Mouse (Mus musculus) macrophage (primary cell): ENCODE measurements around the gene Txnrd1. TPM values are rescaled to one million over a fixed set of nuclear protein-coding genes. Genes with fewer than 3 reads are reported as not detected.

ENCODE experiments used
- H3K27ac ChIP-seq: fragments of 350-480 bp; formaldehyde crosslinking; 2 replicates; pipeline ENCODE4 v1.9.0; 2021
- H3K36me3 ChIP-seq: fragments of 350-480 bp; formaldehyde crosslinking; 2 replicates; pipeline ENCODE4 v1.9.0; 2021; ENCODE audit errors: inconsistent target
- H3K4me3 ChIP-seq: fragments of 350-480 bp; formaldehyde crosslinking; 2 replicates; pipeline ENCODE4 v1.9.0; 2021; ENCODE audit errors: inconsistent target
- H3K79me2 ChIP-seq: fragments of 350-480 bp; formaldehyde crosslinking; 2 replicates; pipeline ENCODE4 v1.9.0; 2021; ENCODE audit errors: inconsistent target
- WGBS: methylation state at CpG from one replicate; pipeline ENCODE4 v1.1.7; 2026; ENCODE audit warnings: inconsistent platforms; ENCODE audit not compliant: missing documents; 5-methylcytosine and 5-hydroxymethylcytosine counted together
- polyA plus RNA-seq: library from polyadenylated mRNA; stranded (reverse); fragments of 250-400 nt; gene quantifications from 3 replicates; pipeline ENCODE4 v1.2.4, GENCODE M21; 2018; ENCODE audit warnings: inconsistent platforms

Gene Txnrd1
- polyA plus RNA-seq, 1 experiment from 2014 or later = 96.0 TPM

DNA sequence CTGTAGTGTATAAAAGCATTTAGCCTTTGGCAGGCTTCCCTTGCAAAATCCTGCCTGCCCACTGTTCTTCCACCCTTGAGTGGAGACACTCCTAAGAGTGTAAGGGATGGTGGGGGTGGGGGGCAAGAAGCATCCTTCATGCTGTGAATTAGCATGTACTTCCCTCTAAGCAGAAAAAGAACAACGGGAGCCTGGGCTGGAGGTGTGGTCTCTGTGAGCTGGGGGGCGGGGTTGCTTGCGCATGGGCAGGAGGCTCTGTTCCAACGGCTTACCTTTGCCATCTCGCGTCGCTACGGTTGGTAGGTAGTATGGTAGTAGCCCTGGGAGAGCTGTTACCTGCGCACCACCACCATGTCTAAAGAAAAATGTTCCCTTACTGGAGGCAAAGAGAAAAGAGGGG lies 32.6 kb downstream of the Txnrd1 start, which contains the start of gene Eid3:
Gene Eid3 (plus strand): TSS at position 271 of the 400 bp plus-strand sequence.
- Histone ChIP-seq H3K27ac (no peak within 1 kb of the TSS), H3K4me3 (no peak within 1 kb of the TSS), H3K79me2 (peaks cover 100% of the 10 kb centered on the region), H3K36me3 (peaks cover 16% of the 10 kb centered on the region; the same call in 1 of the 2 replicates)
- 17% methylated on average over 9 of the region's 9 CpGs for WGBS

DNA sequence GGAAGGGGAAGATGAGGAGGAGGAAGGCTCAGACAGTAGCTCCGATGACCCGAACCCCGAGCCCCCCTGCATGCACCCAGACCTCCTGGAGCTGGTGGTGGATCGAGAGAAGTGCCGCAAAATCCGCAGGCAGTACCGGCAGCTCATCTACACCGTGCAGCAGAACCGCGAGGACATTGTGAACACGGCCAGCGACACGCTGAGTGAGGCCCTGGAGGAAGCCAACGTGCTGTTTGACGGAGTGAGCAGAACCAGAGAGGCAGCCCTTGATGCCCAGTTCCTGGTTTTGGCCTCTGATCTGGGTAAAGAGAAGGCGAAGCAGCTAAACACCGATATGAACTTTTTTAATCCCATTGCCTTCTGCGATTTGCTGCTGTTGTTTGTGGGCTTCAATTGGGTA lies 33.1 kb downstream of the Txnrd1 start:
- no peak overlapping the region for H3K27ac ChIP-seq
- H3K4me3 ChIP-seq = no peak overlapping the region
- peaks cover 16% of the 10 kb centered on the region; the same call in 1 of the 2 replicates for H3K36me3 ChIP-seq
- WGBS = 34% methylated on average over 18 of the region's 18 CpGs
- peaks cover 100% of the 10 kb centered on the region for H3K79me2 ChIP-seq

DNA sequence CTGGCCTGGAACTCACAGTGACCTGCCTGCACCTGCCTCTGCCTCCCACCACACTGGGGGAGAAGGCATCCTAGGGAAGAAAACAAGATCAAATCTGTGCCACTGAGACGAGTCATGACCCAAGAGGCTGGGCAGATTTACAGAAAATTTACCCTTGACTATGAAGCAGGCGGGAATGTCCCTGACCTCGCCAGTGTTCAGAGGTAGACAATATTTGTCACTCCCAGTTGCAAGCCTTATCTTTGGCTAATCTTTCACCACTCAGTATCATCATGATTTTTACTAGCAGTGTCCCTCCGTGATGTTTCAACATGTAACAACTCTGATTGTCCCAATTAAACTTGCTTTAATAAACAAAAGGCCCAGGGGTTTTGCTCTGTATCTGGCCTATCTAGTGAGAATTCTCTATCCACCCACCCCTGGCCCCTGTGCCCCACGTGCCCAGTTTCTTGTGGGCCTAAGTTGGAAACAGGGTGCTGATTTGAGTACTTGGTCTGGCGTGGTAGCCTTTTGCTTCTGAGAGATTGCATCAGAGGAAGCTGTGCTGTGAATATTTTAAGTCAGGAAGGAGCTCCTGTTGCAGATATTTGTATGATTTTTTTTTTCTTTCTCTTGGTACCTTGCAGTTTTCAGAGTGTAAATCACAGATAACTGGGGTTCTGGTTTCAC lies 34.8 kb downstream of the Txnrd1 start:
- Histone ChIP-seq H3K27ac (no peak overlapping the region), H3K36me3 (peaks cover 17% of the 10 kb centered on the region; the same call in 1 of the 2 replicates), H3K79me2 (peaks cover 100% of the 10 kb centered on the region), H3K4me3 (no peak overlapping the region)
- 58% methylated on average over 6 of the region's 6 CpGs for WGBS

GRCm38 (mm10) chr10:82875446-82875845 lies 41.7 kb downstream of the Txnrd1 start:
- WGBS = 95% methylated on average over 10 of the region's 10 CpGs
- Histone ChIP-seq H3K79me2 (peaks cover 83% of the 10 kb centered on the region), H3K36me3 (peaks cover 66% of the 10 kb centered on the region), H3K4me3 (no peak overlapping the region), H3K27ac (no peak overlapping the region)

DNA sequence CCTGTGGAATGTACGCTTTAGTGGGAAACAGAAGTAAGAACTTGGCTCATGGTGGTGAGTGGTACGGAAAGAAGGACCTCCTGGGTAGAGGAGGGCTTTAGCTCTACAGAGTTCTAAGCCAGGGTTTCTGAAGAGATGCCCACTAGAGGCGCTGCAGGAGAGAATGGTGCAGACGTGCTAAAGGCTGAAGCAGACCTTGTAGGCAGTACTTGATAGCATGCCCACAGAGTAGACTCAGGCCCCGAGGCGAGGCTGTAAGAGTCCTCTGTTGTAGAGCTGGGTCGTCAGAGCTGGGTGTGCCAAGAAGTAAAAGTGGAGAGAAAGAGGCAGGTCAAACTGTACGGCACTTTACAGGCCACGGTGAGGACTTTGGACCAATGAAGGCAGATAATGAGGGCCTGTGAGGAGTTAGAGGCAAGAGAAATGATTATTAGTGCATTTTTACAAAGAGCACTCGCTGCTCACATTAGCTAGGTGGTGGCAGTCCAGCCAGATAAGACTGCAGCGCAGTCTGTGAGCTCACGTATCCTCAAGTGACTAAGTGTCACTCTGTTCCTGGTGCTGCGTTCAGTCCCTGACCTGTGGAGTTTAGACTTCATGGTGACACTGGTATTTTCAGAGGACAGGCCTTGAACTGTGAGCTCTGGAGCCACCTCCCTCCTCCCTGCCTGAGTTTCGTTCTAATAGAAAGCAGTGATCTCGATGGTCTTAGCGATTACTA lies 42.5 kb downstream of the Txnrd1 start:
- Histone ChIP-seq H3K36me3 (peaks cover 74% of the 10 kb centered on the region), H3K79me2 (peaks cover 75% of the 10 kb centered on the region), H3K4me3 (no peak overlapping the region), H3K27ac (no peak overlapping the region)
- 87% methylated on average over 16 of the region's 16 CpGs for WGBS

GRCm38 (mm10) chr10:82887354-82887753 lies 53.6 kb downstream of the Txnrd1 start:
- no peak overlapping the region for H3K4me3 ChIP-seq
- peaks cover 64% of the 10 kb centered on the region for H3K36me3 ChIP-seq
- no peak overlapping the region for H3K27ac ChIP-seq
- 80% methylated on average over 6 of the region's 6 CpGs for WGBS
- H3K79me2 ChIP-seq = no peaks in the 10 kb centered on the region; the same call in 1 of the 2 replicates

DNA sequence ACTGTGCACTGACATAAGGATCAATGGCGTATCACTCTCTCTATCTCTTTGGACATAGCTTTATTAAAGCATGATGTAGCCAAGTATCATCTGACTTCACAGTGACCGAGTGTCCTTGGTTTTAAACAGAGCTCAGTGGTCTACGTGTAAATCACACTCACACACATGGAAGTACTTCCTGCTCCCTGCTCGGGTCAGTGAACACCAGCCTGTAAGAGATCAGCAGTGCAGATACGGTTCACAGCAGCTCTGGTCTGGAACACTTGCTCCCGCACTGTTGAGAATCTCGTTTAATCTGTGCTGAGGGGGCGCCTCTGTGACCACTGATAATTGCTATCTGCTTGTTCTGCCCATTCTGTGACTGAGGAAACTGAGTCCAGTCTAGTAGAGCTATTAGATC lies 54.8 kb downstream of the Txnrd1 start:
- 87% methylated on average over 8 of the region's 8 CpGs for WGBS
- no peak overlapping the region for H3K4me3 ChIP-seq
- H3K79me2 ChIP-seq = no peaks in the 10 kb centered on the region; the same call in 1 of the 2 replicates
- H3K36me3 ChIP-seq = peaks cover 64% of the 10 kb centered on the region
- H3K27ac ChIP-seq = no peak overlapping the region

GRCm38 (mm10) chr10:82889447-82889973 lies 55.8 kb downstream of the Txnrd1 start:
- Histone ChIP-seq H3K27ac (no peak overlapping the region), H3K4me3 (no peak overlapping the region), H3K79me2 (no peaks in the 10 kb centered on the region; the same call in 1 of the 2 replicates), H3K36me3 (peaks cover 63% of the 10 kb centered on the region)
- 23% methylated on average over 9 of the region's 9 CpGs for WGBS

DNA sequence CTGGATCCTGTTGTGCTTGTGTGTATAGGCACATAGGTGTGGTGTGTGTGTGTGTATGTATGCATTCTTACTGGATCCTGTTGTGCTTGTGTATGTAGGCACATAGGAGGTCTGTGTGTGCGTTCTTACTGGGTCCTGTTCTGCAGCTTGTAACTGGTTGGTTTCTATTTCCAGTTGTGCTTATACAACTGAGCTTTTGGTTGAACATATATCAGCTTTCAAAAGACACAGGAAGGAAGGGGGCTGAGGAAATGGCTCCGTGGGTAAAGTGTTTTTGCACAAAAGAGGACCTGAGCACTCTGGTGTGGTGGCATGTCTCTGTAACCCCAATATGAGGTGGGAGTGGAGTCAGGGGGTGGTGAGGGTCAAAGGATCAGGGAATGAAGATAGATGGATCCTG lies 57.2 kb downstream of the Txnrd1 start:
- Histone ChIP-seq H3K4me3 (no peak overlapping the region), H3K36me3 (peaks cover 62% of the 10 kb centered on the region), H3K27ac (no peak overlapping the region), H3K79me2 (no peaks in the 10 kb centered on the region; the same call in 1 of the 2 replicates)
- 31% methylated on average over 2 of the region's 2 CpGs for WGBS

DNA sequence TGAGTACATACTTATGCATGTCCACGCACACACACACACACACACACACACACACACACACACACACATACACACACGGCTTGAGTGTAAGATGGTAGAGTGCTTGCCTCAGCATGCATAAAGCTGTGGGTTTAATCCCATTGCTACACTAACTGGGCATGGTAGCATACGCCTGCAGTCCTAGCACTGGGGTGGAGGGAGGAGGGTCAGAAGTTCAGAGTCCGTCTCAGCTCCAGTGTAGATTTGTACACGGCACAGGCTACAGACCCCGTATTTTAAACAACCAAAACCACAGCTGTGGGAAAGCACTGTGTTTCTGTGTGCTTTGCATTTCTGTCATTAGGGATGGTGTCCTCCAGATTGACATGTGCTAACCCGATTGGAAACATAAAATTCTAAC lies 57.7 kb downstream of the Txnrd1 start:
- Histone ChIP-seq H3K27ac (no peak overlapping the region), H3K36me3 (peaks cover 62% of the 10 kb centered on the region), H3K79me2 (no peaks in the 10 kb centered on the region; the same call in 1 of the 2 replicates), H3K4me3 (no peak overlapping the region)
- WGBS = 83% methylated on average over 6 of the region's 7 CpGs

DNA sequence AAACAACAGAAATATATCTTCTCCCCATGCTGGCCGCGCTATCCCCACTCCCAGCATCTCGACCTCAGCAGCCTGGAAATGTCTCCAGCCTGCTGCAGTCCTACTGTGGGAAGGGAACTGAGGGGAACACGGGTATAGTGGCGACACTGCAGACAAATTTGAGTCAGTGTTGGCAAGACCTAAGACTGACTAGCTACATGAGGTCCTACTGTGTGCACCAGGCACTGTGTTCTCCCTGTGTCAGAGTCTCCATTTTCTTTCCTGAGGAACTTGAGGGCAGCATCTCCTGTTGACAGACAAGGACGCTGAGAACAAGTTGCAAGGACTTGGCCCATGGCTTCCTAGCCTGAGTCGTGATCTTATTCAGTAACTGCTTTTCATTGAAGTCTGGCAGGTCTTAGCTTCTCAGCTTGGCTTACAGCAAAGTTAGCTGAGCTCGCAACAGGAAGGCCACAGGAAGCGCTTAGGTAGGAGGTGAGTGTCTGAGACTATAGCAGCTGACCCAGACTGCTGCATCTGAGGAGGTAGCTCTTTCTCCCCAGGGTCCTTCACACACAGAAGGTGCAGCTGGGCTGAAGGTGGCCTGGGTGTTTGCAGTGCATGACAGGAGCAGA lies 58.8 kb downstream of the Txnrd1 start:
- peaks cover 63% of the 10 kb centered on the region for H3K36me3 ChIP-seq
- H3K27ac ChIP-seq = no peak overlapping the region
- H3K4me3 ChIP-seq = no peak overlapping the region
- 86% methylated on average over 9 of the region's 9 CpGs for WGBS
- H3K79me2 ChIP-seq = no peaks in the 10 kb centered on the region; the same call in 1 of the 2 replicates

GRCm38 (mm10) chr10:82893872-82894650 lies 60.3 kb downstream of the Txnrd1 start:
- Histone ChIP-seq H3K36me3 (peaks cover 70% of the 10 kb centered on the region), H3K27ac (no peak overlapping the region), H3K4me3 (no peak overlapping the region), H3K79me2 (no peaks in the 10 kb centered on the region; the same call in 1 of the 2 replicates)
- WGBS = 65% methylated on average over 18 of the region's 18 CpGs

- Histone ChIP-seq H3K4me3 (no peak overlapping the region), H3K27ac (no peak overlapping the region), H3K79me2 (no peaks in the 10 kb centered on the region), H3K36me3 (peaks cover 49% of the 10 kb centered on the region)
- WGBS = 97% methylated on average over 13 of the region's 13 CpGs
Measured at GRCm38 (mm10) chr10:82897936-82898335, 64.2 kb downstream of the Txnrd1 start.

DNA sequence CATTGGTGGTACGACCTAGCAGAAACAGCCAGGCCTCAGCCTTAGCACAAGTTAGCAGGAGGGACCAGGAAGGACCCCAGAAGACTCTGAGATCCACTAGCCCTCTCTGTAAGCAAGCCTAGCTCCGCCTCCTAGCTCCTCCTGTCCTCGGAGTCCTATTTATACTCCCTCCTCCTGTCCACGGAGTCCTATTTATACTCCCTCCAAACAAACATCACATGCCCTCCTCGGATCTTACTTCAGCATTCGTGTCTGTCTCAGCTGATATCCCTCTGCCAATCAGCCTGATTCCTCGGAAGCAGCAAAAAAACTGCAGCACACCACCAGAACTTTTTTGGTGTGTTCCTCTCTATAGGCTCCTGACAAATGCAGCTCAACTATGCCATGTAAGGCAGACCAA lies 65.1 kb downstream of the Txnrd1 start:
- 87% methylated on average over 7 of the region's 7 CpGs for whole genome bisulfite sequencing
- Histone ChIP-seq H3K79me2 (no peaks in the 10 kb centered on the region), H3K36me3 (peaks cover 40% of the 10 kb centered on the region), H3K27ac (no peak overlapping the region), H3K4me3 (no peak overlapping the region)
